Mouse (Mus musculus): Measurements from ENCODE around the gene Frmd4a. TPM values are rescaled to one million over a fixed set of nuclear protein-coding genes. Genes with fewer than 3 reads are reported as not detected.

Frmd4a gene
- total RNA-seq, 2 experiments from 2014 or later = 10.8 to 14.2 TPM

DNA sequence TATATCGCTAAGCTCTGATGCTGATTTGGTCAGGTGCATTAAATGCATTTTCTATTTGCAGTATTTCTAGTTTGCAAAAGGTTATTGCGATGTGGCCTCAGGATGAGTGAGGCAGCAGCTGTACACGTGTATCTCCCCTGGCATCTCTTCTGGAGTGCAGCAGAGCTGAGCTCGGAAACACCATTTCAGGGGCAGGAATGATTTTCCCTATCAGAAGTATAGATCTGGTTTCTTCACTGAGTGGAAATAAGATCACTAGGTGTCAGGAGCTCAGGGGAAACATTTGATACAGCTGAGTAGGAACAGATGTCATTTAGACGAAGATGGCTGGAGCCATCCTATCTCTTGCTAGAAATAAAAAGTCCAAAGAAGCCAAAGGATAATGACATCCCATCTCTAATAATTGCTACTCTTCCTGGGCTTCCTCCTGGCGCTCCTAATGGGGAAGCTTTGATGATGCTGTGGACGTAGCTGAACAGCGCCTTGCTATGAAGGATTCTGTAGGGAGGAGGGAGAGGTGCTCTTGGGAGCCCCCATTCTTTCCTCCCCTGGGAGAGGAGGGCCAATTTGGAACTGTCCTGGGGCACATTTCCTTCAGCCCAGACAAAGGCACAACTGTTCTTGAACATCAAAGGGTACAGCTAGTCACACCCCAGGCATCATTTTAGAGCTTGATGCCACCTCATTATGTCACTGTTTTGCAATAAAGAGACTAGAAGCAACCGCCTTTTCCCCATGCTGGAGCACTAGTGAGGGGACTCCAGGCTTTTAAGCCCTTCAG lies 102.4 kb downstream of the Frmd4a start:
- intact Hi-C loops (cut with DNase I; ENCODE audit: low total_unique reads) = no loop called here
- DNase-seq = no peak

DNA sequence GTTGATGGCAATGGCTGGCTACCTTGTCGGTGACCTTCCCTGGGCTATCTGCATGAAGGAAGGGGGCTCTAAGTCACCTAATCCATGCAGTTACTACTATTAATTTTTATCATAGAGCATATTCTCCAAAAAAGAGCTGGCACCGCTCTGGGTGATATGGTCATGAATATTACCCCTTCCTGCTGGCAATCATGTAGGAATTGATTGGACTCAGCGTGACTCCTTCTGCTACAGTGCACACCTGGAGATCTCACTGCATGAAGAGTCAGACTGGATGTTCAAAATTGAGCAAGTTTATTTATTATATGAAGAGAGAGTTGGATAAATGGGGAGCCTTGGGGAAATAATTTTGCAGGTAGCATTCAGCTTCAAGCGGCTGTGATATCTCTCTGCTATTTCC lies 113.7 kb downstream of the Frmd4a start:
- no peak for DNase-seq
- intact Hi-C loops (cut with DNase I; ENCODE audit: low total_unique reads) = no loop called here

- DNase-seq = no peak
- intact Hi-C loops (cut with DNase I; ENCODE audit: low total_unique reads) = no loop called here
These were observed 120.0 kb downstream of the Frmd4a start for GRCm38 (mm10) chr2:4137493-4137892.

DNA sequence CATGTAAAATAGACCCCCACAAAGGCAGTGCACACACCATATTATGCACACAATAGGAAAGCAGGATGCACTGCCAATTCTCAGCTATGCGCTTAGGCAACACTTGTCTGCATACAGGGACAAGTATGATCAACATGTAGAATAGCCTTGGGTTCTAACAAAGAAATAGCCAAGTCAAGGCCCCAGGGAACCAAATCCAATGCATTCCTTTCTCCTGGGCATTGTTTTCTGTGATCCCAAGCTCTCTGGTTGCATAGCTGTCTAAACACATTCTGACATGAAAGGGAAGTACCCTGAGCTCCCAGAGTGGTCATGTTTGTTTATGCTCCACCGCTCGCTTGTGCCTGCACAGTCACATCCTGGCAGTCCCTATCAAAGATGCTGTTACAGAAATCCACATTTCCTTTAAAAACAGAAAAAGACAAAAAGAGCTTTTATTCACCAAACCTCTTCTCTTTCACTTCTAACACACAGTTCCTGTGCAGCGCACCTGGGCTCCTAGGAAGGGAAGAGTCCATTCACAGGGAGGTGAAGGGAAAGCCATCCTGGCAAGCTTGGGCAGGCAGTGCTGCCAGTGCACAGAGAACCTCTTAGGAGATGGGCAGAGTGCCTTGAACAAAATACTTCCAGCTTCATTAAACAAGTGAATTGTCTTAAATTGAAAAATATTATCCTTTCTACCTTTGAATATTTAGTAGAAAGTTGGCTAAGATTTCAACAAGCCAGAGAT lies 124.9 kb downstream of the Frmd4a start:
- no peak for DNase-seq
- intact Hi-C loops (cut with DNase I; ENCODE audit: low total_unique reads) = no loop called here

- no peak for DNase-seq
- intact Hi-C loops (cut with DNase I; ENCODE audit: low total_unique reads) = no loop called here
These were observed 126.9 kb downstream of the Frmd4a start for GRCm38 (mm10) chr2:4144424-4144823.

- intact Hi-C loops (cut with DNase I; ENCODE audit: low total_unique reads) = no loop called here
- no peak for DNase-seq
These were observed 135.1 kb downstream of the Frmd4a start for GRCm38 (mm10) chr2:4152521-4153040.

DNA sequence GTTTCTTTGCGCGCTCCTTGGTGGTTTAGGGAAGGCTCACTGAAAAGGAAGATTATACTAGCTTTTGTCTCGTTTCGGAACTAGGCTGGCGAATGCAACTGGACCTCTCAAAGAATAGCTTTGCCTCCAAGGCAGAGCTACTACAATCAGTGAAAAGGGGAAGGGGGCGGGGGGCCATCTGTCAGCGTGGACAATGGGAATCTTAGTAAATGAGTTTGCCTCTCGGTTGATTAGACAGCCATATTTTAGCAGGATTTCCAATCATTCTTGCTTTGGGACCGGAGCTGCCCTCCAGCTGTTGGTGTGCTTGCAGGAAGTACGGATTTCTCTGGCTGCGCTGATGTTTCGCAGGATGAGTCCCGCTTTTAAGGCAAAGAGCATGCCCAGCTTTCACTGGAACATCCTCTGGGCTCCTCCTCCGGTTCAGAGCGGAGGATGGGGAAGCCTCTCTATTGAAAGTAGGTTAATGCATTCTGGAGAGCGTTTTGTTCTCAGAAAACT lies 135.7 kb downstream of the Frmd4a start:
- intact Hi-C loops (cut with DNase I; ENCODE audit: low total_unique reads) = no loop called here
- DNase-seq = peak; percentile 42

DNA sequence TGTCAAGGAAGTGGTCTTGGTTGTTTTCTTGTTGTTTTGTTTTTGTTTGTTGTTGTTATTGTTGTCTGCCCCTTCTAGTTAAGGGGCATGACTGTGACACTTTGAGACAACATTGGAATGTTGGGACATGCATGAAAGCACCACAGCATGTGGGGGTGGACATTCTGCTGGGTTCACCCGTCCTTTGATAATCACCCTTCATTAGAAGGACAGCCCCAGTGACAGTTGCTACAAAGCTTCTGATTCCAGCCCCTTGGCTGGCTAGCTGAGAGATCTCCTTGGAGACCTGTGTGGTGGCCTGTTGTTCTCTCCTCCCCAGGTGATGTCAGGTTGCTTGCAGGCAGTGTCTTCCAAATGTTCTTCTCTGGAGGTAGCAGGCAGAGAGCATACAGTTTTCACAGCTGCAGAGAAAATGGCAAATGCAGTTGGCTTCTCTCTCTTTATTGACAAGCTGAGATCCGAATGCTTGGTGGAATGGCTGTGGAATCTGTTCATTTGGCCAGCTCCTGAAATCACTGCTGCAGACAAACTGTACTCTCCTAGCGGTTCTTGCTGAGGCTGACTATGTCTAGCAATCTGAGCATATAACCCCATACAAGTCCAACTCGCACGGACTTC lies 136.6 kb downstream of the Frmd4a start:
- DNase-seq = no peak
- intact Hi-C loops (cut with DNase I; ENCODE audit: low total_unique reads) = no loop called here

- DNase-seq = no peak
- intact Hi-C loops (cut with DNase I; ENCODE audit: low total_unique reads) = no loop called here
These were observed 137.1 kb downstream of the Frmd4a start for GRCm38 (mm10) chr2:4154654-4155047.

GRCm38 (mm10) chr2:4155406-4155805 lies 137.9 kb downstream of the Frmd4a start:
- DNase-seq = no peak
- intact Hi-C loops (cut with DNase I; ENCODE audit: low total_unique reads) = no loop called here

GRCm38 (mm10) chr2:4156511-4156910 lies 139.0 kb downstream of the Frmd4a start:
- intact Hi-C loops (cut with DNase I; ENCODE audit: low total_unique reads) = no loop called here
- no peak for DNase-seq

DNA sequence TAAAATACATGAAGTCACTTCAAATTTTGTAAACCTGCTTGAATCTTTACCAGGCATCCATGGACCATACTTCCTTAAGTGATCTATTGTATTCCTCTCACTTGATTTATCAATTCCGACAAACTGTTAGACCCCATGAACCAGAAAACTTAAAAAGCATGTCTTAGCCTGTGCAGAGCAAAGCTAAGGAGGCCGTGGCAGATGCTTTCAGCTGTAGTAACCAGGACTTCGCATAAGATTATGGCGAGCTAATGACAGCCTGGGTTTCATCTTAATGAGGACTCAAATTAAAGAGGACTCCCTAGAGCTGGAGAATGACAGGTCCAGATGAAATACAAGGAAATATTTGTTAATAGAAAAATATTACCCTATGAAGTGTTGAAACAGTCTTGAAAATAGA lies 139.9 kb downstream of the Frmd4a start:
- DNase-seq = no peak
- intact Hi-C loops (cut with DNase I; ENCODE audit: low total_unique reads) = no loop called here

DNA sequence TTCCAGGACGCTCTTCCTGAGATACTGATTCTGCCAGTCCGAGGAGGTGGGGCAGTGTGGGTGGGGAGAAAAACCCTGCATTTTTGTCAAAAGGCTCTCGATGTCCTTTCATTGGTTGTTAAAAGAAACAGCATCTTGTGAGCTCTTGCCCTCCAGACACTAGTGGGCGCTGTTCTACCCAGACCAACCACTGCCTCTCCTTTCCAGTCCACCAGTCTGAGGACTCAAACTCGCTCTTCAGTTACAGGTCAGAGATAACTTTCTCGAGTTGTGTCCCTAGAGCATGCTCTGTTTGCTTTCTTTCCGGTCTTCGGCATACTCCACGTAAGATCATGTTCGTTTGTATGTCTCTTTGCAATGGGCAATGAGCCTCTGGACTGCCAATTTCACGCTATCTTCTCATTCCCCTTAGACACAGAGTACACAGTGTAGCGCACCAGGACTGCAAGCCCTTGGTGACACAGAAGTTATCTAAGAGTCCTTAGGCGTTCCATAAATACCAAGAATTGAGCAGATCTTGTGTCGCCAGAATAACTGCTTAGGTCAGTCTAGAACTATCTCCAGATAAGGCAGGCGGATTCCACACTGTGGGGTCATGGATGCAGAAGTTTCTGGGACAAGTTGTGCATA lies 142.2 kb downstream of the Frmd4a start:
- intact Hi-C loops (cut with DNase I; ENCODE audit: low total_unique reads) = no loop called here
- DNase-seq = no peak

DNA sequence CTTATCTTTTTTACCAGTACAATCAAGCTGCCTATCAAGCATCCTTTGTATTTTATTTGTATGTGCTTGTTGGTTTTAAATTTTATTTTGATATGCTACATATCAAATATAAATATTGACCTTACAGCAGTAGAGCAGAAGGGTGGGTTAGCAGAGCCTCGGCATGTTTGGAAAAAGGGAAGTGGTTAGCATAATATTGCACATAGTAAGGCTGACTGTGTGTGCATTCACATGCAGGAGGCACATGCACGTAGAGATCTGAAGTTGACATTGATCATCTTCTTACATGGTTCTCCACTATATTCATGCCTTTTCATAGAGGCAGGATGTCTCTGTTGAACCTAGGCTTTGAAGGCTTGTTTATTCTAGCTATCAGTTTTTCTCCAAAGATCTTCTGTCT lies 148.7 kb downstream of the Frmd4a start:
- intact Hi-C loops (cut with DNase I; ENCODE audit: low total_unique reads) = no loop called here

DNA sequence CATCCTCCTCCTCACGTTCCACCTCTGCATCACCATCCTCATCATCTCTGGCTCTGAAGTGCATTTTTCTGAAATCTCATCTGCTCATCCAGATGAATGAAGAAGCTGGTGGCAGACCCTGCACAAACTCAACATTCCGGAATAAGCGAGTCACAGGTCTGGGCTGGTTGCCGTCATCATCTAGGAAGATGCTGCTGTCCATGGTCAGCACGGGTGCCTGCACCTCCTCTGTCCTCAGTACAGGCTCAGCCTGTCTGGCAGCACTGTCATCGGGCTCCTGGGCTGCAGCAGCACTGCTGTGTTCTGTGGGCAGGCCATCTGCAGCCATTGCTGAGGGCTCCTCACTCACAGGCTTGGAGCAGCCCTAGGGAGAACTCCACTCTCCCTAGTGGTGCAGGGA lies 149.6 kb downstream of the Frmd4a start:
- no peak for DNase-seq
- intact Hi-C loops (cut with DNase I; ENCODE audit: low total_unique reads) = no loop called here

More for the DNA sequence above, 148.7 kb downstream of the Frmd4a start:
- no peak for DNase-seq

DNA sequence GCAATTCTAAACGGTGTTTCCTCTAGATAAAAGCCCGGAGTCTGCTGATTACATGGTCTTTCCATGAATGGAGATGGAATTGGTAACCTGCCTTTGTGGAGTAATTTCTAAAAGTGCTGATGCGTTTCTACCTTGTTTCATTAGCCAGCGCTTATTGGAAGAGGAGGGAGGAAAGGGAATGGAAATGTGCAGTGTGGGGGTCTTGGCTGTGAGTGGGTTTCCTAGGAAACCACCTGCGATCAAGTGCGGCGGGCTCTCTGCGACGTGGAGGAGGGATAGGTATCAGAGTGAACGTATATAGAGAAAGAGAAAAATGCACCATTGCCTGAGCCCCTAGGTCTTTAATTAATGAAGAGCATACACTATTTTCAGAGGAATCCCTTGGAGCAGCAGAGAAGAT lies 152.2 kb downstream of the Frmd4a start:
- intact Hi-C loops (cut with DNase I; ENCODE audit: low total_unique reads) = no loop called here
- no peak for DNase-seq

DNA sequence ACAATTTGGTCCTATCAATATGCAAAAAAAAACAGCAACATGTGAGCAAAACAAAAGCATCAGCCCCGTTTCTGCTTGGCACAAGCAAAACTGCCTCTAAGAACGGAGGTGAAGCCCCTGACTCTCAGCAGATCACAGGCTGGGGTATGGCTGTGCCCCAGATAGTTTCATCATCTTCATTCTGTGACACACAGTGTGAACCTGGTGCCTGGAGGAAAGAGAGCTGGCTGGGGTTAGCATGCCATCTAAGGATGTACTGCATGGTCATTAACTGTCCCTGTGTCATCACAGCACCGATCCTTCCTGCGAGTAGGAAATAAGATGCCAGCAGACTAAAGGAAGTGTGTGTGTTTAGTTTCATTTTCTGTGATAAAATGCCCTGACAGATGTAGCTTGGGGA lies 152.7 kb downstream of the Frmd4a start:
- no peak for DNase-seq
- intact Hi-C loops (cut with DNase I; ENCODE audit: low total_unique reads) = no loop called here

DNA sequence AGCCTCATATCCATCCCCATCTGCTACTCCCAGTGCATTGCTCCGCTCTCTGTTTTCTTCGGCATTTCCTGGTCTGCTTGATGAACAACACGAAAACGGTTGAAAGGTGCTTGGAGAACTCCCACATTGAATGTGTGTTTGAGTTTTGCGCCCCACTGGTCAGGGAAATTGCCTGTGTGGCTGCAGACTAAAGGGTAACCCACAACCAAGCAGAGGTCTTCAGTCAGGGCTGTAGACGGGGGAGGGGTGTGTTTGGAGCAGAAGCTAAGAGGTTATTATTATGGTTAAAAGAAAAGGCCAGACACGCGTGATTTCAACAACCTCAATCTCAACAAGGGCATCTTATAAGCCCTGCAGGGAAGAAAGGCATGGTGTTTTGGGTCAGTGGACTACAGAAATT lies 167.5 kb downstream of the Frmd4a start:
- intact Hi-C loops (cut with DNase I; ENCODE audit: low total_unique reads) = no loop called here
- no peak for DNase-seq

DNA sequence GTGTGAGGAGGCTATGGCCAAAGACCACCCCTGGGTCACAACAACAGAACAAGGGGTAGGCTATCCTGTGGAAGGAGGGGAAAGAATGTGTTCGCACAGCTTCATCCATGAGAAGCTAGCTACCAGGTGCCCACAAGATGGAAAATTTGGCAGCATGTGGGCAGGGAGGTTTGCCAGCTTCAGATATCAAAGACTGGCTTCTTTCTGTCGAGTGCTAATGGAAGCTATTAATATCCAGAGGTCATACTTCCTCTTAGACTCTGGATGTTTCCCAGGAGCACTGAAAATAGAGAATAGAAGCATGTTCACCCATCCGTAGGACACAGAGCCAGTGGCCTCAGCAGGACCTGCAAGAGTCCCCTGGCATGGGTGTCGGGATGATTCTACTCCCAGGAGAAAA lies 170.0 kb downstream of the Frmd4a start:
- intact Hi-C loops (cut with DNase I; ENCODE audit: low total_unique reads) = no loop called here
- peak; percentile 21 for DNase-seq

- DNase-seq = no peak
- intact Hi-C loops (cut with DNase I; ENCODE audit: low total_unique reads) = no loop called here
These were observed 170.8 kb downstream of the Frmd4a start for GRCm38 (mm10) chr2:4188303-4188702.
